Mouse (Mus musculus): Measurements from ENCODE around the gene Tuba8. TPM values are rescaled to one million over a fixed set of nuclear protein-coding genes. Genes with fewer than 3 reads are reported as not detected.

The Tuba8 gene
- 5.4 and 6.1 TPM in 2 replicates for polyA plus RNA-seq (2015; fragmentation: Nextera tagmentation; extraction: Ambion mirVana)

GRCm38 (mm10) chr6:121210149-121210925 lies at the start of gene Tuba8:
Gene Tuba8 (plus strand): TSS chr6:121210696.
- H3K27ac ChIP-seq (replicated peaks), result no peak within 1 kb of the TSS
- peak within 1 kb of the TSS; percentile 68 for H3K4me2 ChIP-seq
- 1% methylated on average over 30 of the region's 30 CpGs for WGBS (ENCODE audit: insufficient replicate concordance)
- peaks cover 45% of the 10 kb centered on the region for H3K27me3 ChIP-seq
- H3K4me3 ChIP-seq (replicated peaks), result peak within 1 kb of the TSS; percentile 48
- no peaks in the 10 kb centered on the region for H3K36me3 ChIP-seq (replicated peaks)
- H3K9me3 ChIP-seq (replicated peaks), result no peaks in the 10 kb centered on the region
- peaks cover 18% of the 10 kb centered on the region for H3K4me1 ChIP-seq (replicated peaks)
- ATAC-seq (ENCODE audit: insufficient read depth), result peak; percentile 62
- H3K9ac ChIP-seq, result peak within 1 kb of the TSS; percentile 12; the same call in 1 of the 2 replicates

- Histone ChIP-seq H3K4me3 (replicated peaks) (no peak overlapping the region), H3K36me3 (replicated peaks) (no peaks in the 10 kb centered on the region), H3K9ac (no peak overlapping the region), H3K27ac (replicated peaks) (no peak overlapping the region), H3K27me3 (no peaks in the 10 kb centered on the region; the same call in 1 of the 2 replicates), H3K4me1 (replicated peaks) (peaks cover 22% of the 10 kb centered on the region), H3K9me3 (replicated peaks) (no peaks in the 10 kb centered on the region), H3K4me2 (no peak overlapping the region)
- 60% methylated on average over 12 of the region's 12 CpGs for WGBS (ENCODE audit: insufficient replicate concordance)
- ATAC-seq (ENCODE audit: insufficient read depth), result no peak
Observed at GRCm38 (mm10) chr6:121162616-121163015, 47.9 kb upstream of the Tuba8 start.

GRCm38 (mm10) chr6:121166098-121166552 lies 44.4 kb upstream of the Tuba8 start:
- WGBS (ENCODE audit: insufficient replicate concordance), result 54% methylated on average over 10 of the region's 10 CpGs
- H3K4me3 ChIP-seq (replicated peaks), result no peak overlapping the region
- peak; percentile 74 for ATAC-seq (ENCODE audit: insufficient read depth)
- H3K4me2 ChIP-seq, result no peak overlapping the region
- no peak overlapping the region for H3K9ac ChIP-seq
- H3K4me1 ChIP-seq (replicated peaks), result peaks cover 12% of the 10 kb centered on the region
- no peaks in the 10 kb centered on the region for H3K36me3 ChIP-seq (replicated peaks)
- H3K27me3 ChIP-seq, result no peaks in the 10 kb centered on the region; the same call in 1 of the 2 replicates
- H3K27ac ChIP-seq (replicated peaks), result 0 out of 2 replicates have a peak overlapping the region, but pooled peaks have one; percentile 16
- no peaks in the 10 kb centered on the region for H3K9me3 ChIP-seq (replicated peaks)

- H3K4me2 ChIP-seq, result no peak overlapping the region
- no peak overlapping the region for H3K4me3 ChIP-seq (replicated peaks)
- peaks cover under 1% of the 10 kb centered on the region; the same call in 1 of the 2 replicates for H3K27me3 ChIP-seq
- no peak overlapping the region for H3K27ac ChIP-seq (replicated peaks)
- no peaks in the 10 kb centered on the region for H3K36me3 ChIP-seq (replicated peaks)
- 61% methylated on average over 7 of the region's 7 CpGs for WGBS (ENCODE audit: insufficient replicate concordance)
- ATAC-seq (ENCODE audit: insufficient read depth), result no peak
- H3K9me3 ChIP-seq (replicated peaks), result no peaks in the 10 kb centered on the region
- no peak overlapping the region for H3K9ac ChIP-seq
- H3K4me1 ChIP-seq (replicated peaks), result peaks cover 12% of the 10 kb centered on the region
Observed at GRCm38 (mm10) chr6:121167381-121167975, 43.0 kb upstream of the Tuba8 start.

GRCm38 (mm10) chr6:121171102-121171501 lies 39.4 kb upstream of the Tuba8 start:
- Histone ChIP-seq H3K27me3 (peaks cover 15% of the 10 kb centered on the region), H3K9ac (no peak overlapping the region), H3K27ac (replicated peaks) (no peak overlapping the region), H3K4me2 (no peak overlapping the region), H3K36me3 (replicated peaks) (no peaks in the 10 kb centered on the region), H3K4me1 (replicated peaks) (peaks cover 6% of the 10 kb centered on the region), H3K4me3 (replicated peaks) (no peak overlapping the region), H3K9me3 (replicated peaks) (no peaks in the 10 kb centered on the region)
- ATAC-seq (ENCODE audit: insufficient read depth), result no peak
- 63% methylated on average over 6 of the region's 6 CpGs for WGBS (ENCODE audit: insufficient replicate concordance)

- peaks cover 15% of the 10 kb centered on the region; the same call in 1 of the 2 replicates for H3K27me3 ChIP-seq
- H3K36me3 ChIP-seq (replicated peaks), result no peaks in the 10 kb centered on the region
- H3K4me3 ChIP-seq (replicated peaks), result no peak overlapping the region
- no peak overlapping the region for H3K4me2 ChIP-seq
- peaks cover 10% of the 10 kb centered on the region for H3K4me1 ChIP-seq (replicated peaks)
- H3K27ac ChIP-seq (replicated peaks), result no peak overlapping the region
- H3K9me3 ChIP-seq (replicated peaks), result no peaks in the 10 kb centered on the region
- 38% methylated on average over 5 of the region's 5 CpGs for WGBS (ENCODE audit: insufficient replicate concordance)
- no peak for ATAC-seq (ENCODE audit: insufficient read depth)
- H3K9ac ChIP-seq, result no peak overlapping the region
Observed at GRCm38 (mm10) chr6:121173471-121173870, 37.0 kb upstream of the Tuba8 start.

- no peaks in the 10 kb centered on the region for H3K36me3 ChIP-seq (replicated peaks)
- H3K9ac ChIP-seq, result no peak overlapping the region
- H3K27me3 ChIP-seq, result peaks cover 15% of the 10 kb centered on the region; the same call in 1 of the 2 replicates
- no peak overlapping the region for H3K4me2 ChIP-seq
- H3K27ac ChIP-seq (replicated peaks), result no peak overlapping the region
- H3K9me3 ChIP-seq (replicated peaks), result no peaks in the 10 kb centered on the region
- 70% methylated on average over 6 of the region's 6 CpGs for WGBS (ENCODE audit: insufficient replicate concordance)
- no peak overlapping the region for H3K4me3 ChIP-seq (replicated peaks)
- peaks cover 10% of the 10 kb centered on the region for H3K4me1 ChIP-seq (replicated peaks)
- no peak for ATAC-seq (ENCODE audit: insufficient read depth)
Observed at GRCm38 (mm10) chr6:121174761-121175160, 35.7 kb upstream of the Tuba8 start.

- Histone ChIP-seq H3K9ac (no peak overlapping the region), H3K4me2 (no peak overlapping the region), H3K27ac (replicated peaks) (no peak overlapping the region), H3K36me3 (replicated peaks) (no peaks in the 10 kb centered on the region), H3K9me3 (replicated peaks) (no peaks in the 10 kb centered on the region), H3K4me1 (replicated peaks) (peaks cover 10% of the 10 kb centered on the region), H3K27me3 (peaks cover 19% of the 10 kb centered on the region; the same call in 1 of the 2 replicates), H3K4me3 (replicated peaks) (no peak overlapping the region)
- 35% methylated on average over 14 of the region's 14 CpGs for WGBS (ENCODE audit: insufficient replicate concordance)
- ATAC-seq (ENCODE audit: insufficient read depth), result no peak
Observed at GRCm38 (mm10) chr6:121176011-121176730, 34.3 kb upstream of the Tuba8 start.

GRCm38 (mm10) chr6:121176731-121177098 lies 33.8 kb upstream of the Tuba8 start:
- Histone ChIP-seq H3K9ac (no peak overlapping the region), H3K27me3 (peaks cover 19% of the 10 kb centered on the region; the same call in 1 of the 2 replicates), H3K27ac (replicated peaks) (no peak overlapping the region), H3K4me3 (replicated peaks) (no peak overlapping the region), H3K36me3 (replicated peaks) (no peaks in the 10 kb centered on the region), H3K4me2 (no peak overlapping the region), H3K4me1 (replicated peaks) (peaks cover 10% of the 10 kb centered on the region), H3K9me3 (replicated peaks) (no peaks in the 10 kb centered on the region)
- no peak for ATAC-seq (ENCODE audit: insufficient read depth)
- WGBS (ENCODE audit: insufficient replicate concordance), result 44% methylated on average over 4 of the region's 4 CpGs

GRCm38 (mm10) chr6:121177118-121177708 lies 33.3 kb upstream of the Tuba8 start:
- Histone ChIP-seq H3K4me2 (no peak overlapping the region), H3K36me3 (replicated peaks) (no peaks in the 10 kb centered on the region), H3K9me3 (replicated peaks) (no peaks in the 10 kb centered on the region), H3K4me3 (replicated peaks) (no peak overlapping the region), H3K9ac (no peak overlapping the region), H3K27ac (replicated peaks) (no peak overlapping the region), H3K4me1 (replicated peaks) (peaks cover 10% of the 10 kb centered on the region), H3K27me3 (peaks cover 19% of the 10 kb centered on the region; the same call in 1 of the 2 replicates)
- WGBS (ENCODE audit: insufficient replicate concordance), result 67% methylated on average over 7 of the region's 7 CpGs
- ATAC-seq (ENCODE audit: insufficient read depth), result no peak

Measured in liver, embryonic 15.5 days (tissue).